Mouse (Mus musculus) myocyte (in vitro differentiated cells): ENCODE results near the gene Ttc9b. TPM values are rescaled to one million over a fixed set of nuclear protein-coding genes. Genes with fewer than 3 reads are reported as not detected.

ENCODE experiments used
- H3K27me3 ChIP-seq: one replicate; pipeline ENCODE4 v1.6.1; 2011; ENCODE audit not compliant: control insufficient read depth, insufficient read depth, insufficient read length
- H3K36me3 ChIP-seq: one replicate; pipeline ENCODE4 v1.6.1; 2011; ENCODE audit not compliant: control insufficient read depth, insufficient read depth
- H3K4me2 ChIP-seq: one replicate; pipeline ENCODE4 v1.6.1; 2011; ENCODE audit warnings: low read depth, control low read depth
- H3K4me3 ChIP-seq: one replicate; pipeline ENCODE4 v1.5.1; 2011; ENCODE audit warnings: mild to moderate bottlenecking, control low read depth, moderate library complexity
- H3K79me2 ChIP-seq: one replicate; pipeline ENCODE4 v1.6.1; 2011; ENCODE audit not compliant: control insufficient read depth, insufficient read depth
- H3ac ChIP-seq: one replicate; pipeline ENCODE4 v1.6.1; 2011; ENCODE audit not compliant: control insufficient read depth, insufficient read length
- CEBPB ChIP-seq: IDR thresholded peaks from 2 replicates; pipeline ENCODE4 v1.6.1; 2011; ENCODE audit warnings: mild to moderate bottlenecking, moderate library complexity; ENCODE audit not compliant: poor library complexity, insufficient read depth, severe bottlenecking
- E2F4 ChIP-seq: IDR thresholded peaks from one replicate; pipeline ENCODE4 v1.6.1; 2011; ENCODE audit warnings: mild to moderate bottlenecking, control low read depth, moderate library complexity; ENCODE audit not compliant: insufficient read depth
- MAX ChIP-seq: IDR thresholded peaks from one replicate; pipeline ENCODE4 v1.6.1; 2011; ENCODE audit warnings: low read depth, mild to moderate bottlenecking, control low read depth
- MYOD1 ChIP-seq, 3 experiments: IDR thresholded peaks; one replicate each; pipeline ENCODE4 v1.6.1; 2011; ENCODE audit warnings: control low read depth in 2 of 3, low read depth in 2 of 3, mild to moderate bottlenecking in 2 of 3, moderate library complexity in 1 of 3; ENCODE audit not compliant: insufficient read length in 2 of 3, control insufficient read depth in 1 of 3
- MYOG ChIP-seq, 3 experiments: IDR thresholded peaks; one replicate each; pipeline ENCODE4 v1.6.1; 2011; ENCODE audit warnings: control low read depth in 2 of 3, low read depth in 2 of 3, mild to moderate bottlenecking in 2 of 3; ENCODE audit not compliant: insufficient read length in 2 of 3, control insufficient read depth in 1 of 3, insufficient read depth in 1 of 3
- POLR2A ChIP-seq: IDR thresholded peaks from one replicate; pipeline ENCODE4 v1.6.1; 2011; ENCODE audit warnings: low read depth, mild to moderate bottlenecking, control low read depth, moderate library complexity; ENCODE audit not compliant: insufficient read length
- POLR2AphosphoS2 ChIP-seq: IDR thresholded peaks from one replicate; pipeline ENCODE4 v1.6.1; 2011; ENCODE audit warnings: low read depth, control low read depth; ENCODE audit not compliant: insufficient read length
- REST ChIP-seq: IDR thresholded peaks from one replicate; pipeline ENCODE4 v1.6.1; 2011; ENCODE audit warnings: mild to moderate bottlenecking, control low read depth, moderate library complexity; ENCODE audit not compliant: insufficient read depth, insufficient read length
- SRF ChIP-seq: IDR thresholded peaks from one replicate; pipeline ENCODE4 v1.6.1; 2011; ENCODE audit warnings: low read depth; ENCODE audit not compliant: control insufficient read depth, insufficient read length
- TCF12 ChIP-seq: IDR thresholded peaks from one replicate; pipeline ENCODE4 v1.6.1; 2011; ENCODE audit warnings: mild to moderate bottlenecking, control low read depth; ENCODE audit not compliant: poor library complexity, insufficient read depth, severe bottlenecking
- TCF3 ChIP-seq: IDR thresholded peaks from one replicate; pipeline ENCODE4 v1.6.1; 2011; ENCODE audit warnings: low read depth, control low read depth; ENCODE audit not compliant: insufficient read length
- USF1 ChIP-seq: IDR thresholded peaks from one replicate; pipeline ENCODE4 v1.6.1; 2011; ENCODE audit warnings: low read depth, mild to moderate bottlenecking, control low read depth, moderate library complexity
- polyA plus RNA-seq: library from polyadenylated mRNA; unstranded; fragments of >200 nt; fragmentation: generic; extraction: Trizol; gene quantifications from one replicate; pipeline ENCODE4 v1.2.1, GENCODE M21; 2012; ENCODE audit warnings: missing spikeins

Gene Ttc9b
- polyA plus RNA-seq, 1 experiment, result 0.20 TPM

GRCm38 (mm10) chr7:27610871-27611270 is 42.8 kb upstream of the Ttc9b start:
- Histone ChIP-seq H3ac (no peak overlapping the region), H3K27me3 (no peaks in the 10 kb centered on the region), H3K36me3 (peaks cover 13% of the 10 kb centered on the region), H3K4me3 (no peak overlapping the region), H3K79me2 (peaks cover 61% of the 10 kb centered on the region), H3K4me2 (peak overlapping the region; percentile 55)
- TF ChIP-seq POLR2AphosphoS2, result no peak
- TF ChIP-seq TCF3, result no peak
- TF ChIP-seq MAX, result no peak
- no peak for TF ChIP-seq MYOD1 (IDR thresholded peaks at IDR 0.05; ENCODE audit: control insufficient read depth in 1 of 3, insufficient read length in 2 of 3, low read depth in 2 of 3)
- no peak for TF ChIP-seq SRF
- no peak for TF ChIP-seq REST
- TF ChIP-seq USF1, result no peak
- no peak for TF ChIP-seq MYOG (IDR thresholded peaks at IDR 0.05; ENCODE audit: control insufficient read depth in 1 of 3, insufficient read depth in 1 of 3, insufficient read length in 2 of 3, low read depth in 2 of 3)
- TF ChIP-seq E2F4, result no peak
- TF ChIP-seq CEBPB, result no peak
- TF ChIP-seq POLR2A, result no peak
- TF ChIP-seq TCF12, result no peak

GRCm38 (mm10) chr7:27612940-27613339 is 40.8 kb upstream of the Ttc9b start:
- peaks cover 28% of the 10 kb centered on the region for H3K36me3 ChIP-seq

GRCm38 (mm10) chr7:27613751-27614499 is 39.8 kb upstream of the Ttc9b start:
- Histone ChIP-seq H3K4me3 (no peak overlapping the region), H3K36me3 (peaks cover 30% of the 10 kb centered on the region)

More at GRCm38 (mm10) chr7:27612940-27613339, 40.8 kb upstream of the Ttc9b start:
- peaks cover 51% of the 10 kb centered on the region for H3K79me2 ChIP-seq
- TF ChIP-seq USF1, result no peak
- TF ChIP-seq POLR2A, result no peak
- no peak for TF ChIP-seq E2F4
- no peak for TF ChIP-seq MAX
- no peak for TF ChIP-seq TCF12
- TF ChIP-seq TCF3, result no peak
- no peak for TF ChIP-seq MYOG (IDR thresholded peaks at IDR 0.05; ENCODE audit: control insufficient read depth in 1 of 3, insufficient read depth in 1 of 3, insufficient read length in 2 of 3, low read depth in 2 of 3)
- no peak for TF ChIP-seq REST
- TF ChIP-seq MYOD1 (IDR thresholded peaks at IDR 0.05; ENCODE audit: control insufficient read depth in 1 of 3, insufficient read length in 2 of 3, low read depth in 2 of 3), result no peak
- no peak for TF ChIP-seq CEBPB
- no peak for TF ChIP-seq SRF
- TF ChIP-seq POLR2AphosphoS2, result no peak
- H3K4me2 ChIP-seq, result no peak overlapping the region
- H3K4me3 ChIP-seq, result no peak overlapping the region
- no peak overlapping the region for H3ac ChIP-seq
- H3K27me3 ChIP-seq, result no peaks in the 10 kb centered on the region

GRCm38 (mm10) chr7:27621028-27621427 is 32.7 kb upstream of the Ttc9b start:
- no peak for TF ChIP-seq REST
- no peak for TF ChIP-seq POLR2A
- TF ChIP-seq MAX, result no peak
- Histone ChIP-seq H3K4me3 (no peak overlapping the region), H3K4me2 (no peak overlapping the region), H3K27me3 (no peaks in the 10 kb centered on the region), H3K79me2 (no peaks in the 10 kb centered on the region), H3ac (no peak overlapping the region), H3K36me3 (peaks cover 48% of the 10 kb centered on the region)

More at GRCm38 (mm10) chr7:27613751-27614499, 39.8 kb upstream of the Ttc9b start:
- Histone ChIP-seq H3K4me2 (no peak overlapping the region), H3K79me2 (peaks cover 51% of the 10 kb centered on the region), H3K27me3 (no peaks in the 10 kb centered on the region), H3ac (no peak overlapping the region)
- no peak for TF ChIP-seq POLR2AphosphoS2
- TF ChIP-seq TCF12, result no peak
- no peak for TF ChIP-seq MYOG (IDR thresholded peaks at IDR 0.05; ENCODE audit: control insufficient read depth in 1 of 3, insufficient read depth in 1 of 3, insufficient read length in 2 of 3, low read depth in 2 of 3)
- TF ChIP-seq TCF3, result no peak
- no peak for TF ChIP-seq CEBPB
- no peak for TF ChIP-seq POLR2A
- TF ChIP-seq USF1, result no peak
- no peak for TF ChIP-seq E2F4
- no peak for TF ChIP-seq MAX
- no peak for TF ChIP-seq SRF
- no peak for TF ChIP-seq MYOD1 (IDR thresholded peaks at IDR 0.05; ENCODE audit: control insufficient read depth in 1 of 3, insufficient read length in 2 of 3, low read depth in 2 of 3)
- no peak for TF ChIP-seq REST

- Histone ChIP-seq H3ac (no peak overlapping the region), H3K4me2 (peak overlapping the region; percentile 30), H3K79me2 (no peaks in the 10 kb centered on the region), H3K4me3 (no peak overlapping the region), H3K36me3 (peaks cover 46% of the 10 kb centered on the region), H3K27me3 (no peaks in the 10 kb centered on the region)
- TF ChIP-seq SRF, result no peak
- no peak for TF ChIP-seq E2F4
- no peak for TF ChIP-seq REST
- peak in 2 of 3 experiments; percentile 62 to 63 for TF ChIP-seq MYOD1 (IDR thresholded peaks at IDR 0.05; ENCODE audit: control insufficient read depth in 1 of 3, insufficient read length in 2 of 3, low read depth in 2 of 3)
- TF ChIP-seq CEBPB, result no peak
- peak in 2 of 3 experiments; percentile 15 to 86 for TF ChIP-seq MYOG (IDR thresholded peaks at IDR 0.05; ENCODE audit: control insufficient read depth in 1 of 3, insufficient read depth in 1 of 3, insufficient read length in 2 of 3, low read depth in 2 of 3)
- no peak for TF ChIP-seq MAX
- no peak for TF ChIP-seq POLR2AphosphoS2
- no peak for TF ChIP-seq USF1
- TF ChIP-seq TCF3, result no peak
These were observed 31.5 kb upstream of the Ttc9b start for GRCm38 (mm10) chr7:27622234-27622633.
